Mouse (Mus musculus): ENCODE measurements around the gene Papln.

Papln gene

GRCm38 (mm10) chr12:83768235-83768899, 4.9 kb downstream of the Papln start:
- DNase-seq (ENCODE audit: low spot score) = no peak

- DNase-seq (ENCODE audit: low spot score) = peak; percentile 63
Observed at GRCm38 (mm10) chr12:83770418-83771256, 7.2 kb downstream of the Papln start.

- DNase-seq (ENCODE audit: low spot score) = no peak
Observed at GRCm38 (mm10) chr12:83775621-83776020, 12.2 kb downstream of the Papln start.

- no peak for DNase-seq (ENCODE audit: low spot score)
Observed at GRCm38 (mm10) chr12:83776766-83777165, 13.3 kb downstream of the Papln start.

GRCm38 (mm10) chr12:83780181-83780580, 16.7 kb downstream of the Papln start:
- no peak for DNase-seq (ENCODE audit: low spot score)

- DNase-seq (ENCODE audit: low spot score) = no peak
Observed at GRCm38 (mm10) chr12:83781204-83781603, 17.8 kb downstream of the Papln start.

GRCm38 (mm10) chr12:83781640-83782278, 18.3 kb downstream of the Papln start:
- no peak for DNase-seq (ENCODE audit: low spot score)

- DNase-seq (ENCODE audit: low spot score) = no peak
Observed at GRCm38 (mm10) chr12:83782669-83783068, 19.2 kb downstream of the Papln start.

- DNase-seq (ENCODE audit: low spot score) = no peak
Observed at GRCm38 (mm10) chr12:83785305-83785704, 21.9 kb downstream of the Papln start.

- no peak for DNase-seq (ENCODE audit: low spot score)
Observed at GRCm38 (mm10) chr12:83789051-83789780, 25.8 kb downstream of the Papln start.

- DNase-seq (ENCODE audit: low spot score) = no peak
Observed at GRCm38 (mm10) chr12:83789781-83790140, 26.3 kb downstream of the Papln start.

GRCm38 (mm10) chr12:83790749-83791148, 27.3 kb downstream of the Papln start:
- no peak for DNase-seq (ENCODE audit: low spot score)

- no peak for DNase-seq (ENCODE audit: low spot score)
Observed at GRCm38 (mm10) chr12:83791737-83792136, 28.3 kb downstream of the Papln start.

- DNase-seq (ENCODE audit: low spot score) = no peak
Observed at GRCm38 (mm10) chr12:83792706-83793410, 29.4 kb downstream of the Papln start.

GRCm38 (mm10) chr12:83795051-83795450, 31.6 kb downstream of the Papln start:
- DNase-seq (ENCODE audit: low spot score) = no peak

GRCm38 (mm10) chr12:83795586-83795985, 32.2 kb downstream of the Papln start:
- DNase-seq (ENCODE audit: low spot score) = no peak

- DNase-seq (ENCODE audit: low spot score) = no peak
Observed at GRCm38 (mm10) chr12:83798313-83798712, 34.9 kb downstream of the Papln start.

GRCm38 (mm10) chr12:83800943-83801342, 37.5 kb downstream of the Papln start:
- no peak for DNase-seq (ENCODE audit: low spot score)

GRCm38 (mm10) chr12:83803641-83804040, 40.2 kb downstream of the Papln start:
- no peak for DNase-seq (ENCODE audit: low spot score)

- DNase-seq (ENCODE audit: low spot score) = no peak
Observed at GRCm38 (mm10) chr12:83811901-83812300, 48.5 kb downstream of the Papln start.

- no peak for DNase-seq (ENCODE audit: low spot score)
Observed at GRCm38 (mm10) chr12:83816616-83817015, 53.2 kb downstream of the Papln start.

- DNase-seq (ENCODE audit: low spot score) = no peak
Observed at GRCm38 (mm10) chr12:83830424-83830823, 67.0 kb downstream of the Papln start.
